Mouse (Mus musculus): ENCODE measurements at regions not wholly inside any gene's neighbourhood (a gene's known extent, or its start where the extent isn't known, plus 50 kb on each side); places are given as distances from the start of the nearest gene placed in this dataset.

- Histone ChIP-seq H3K27me3 (ENCODE audit: low read depth, poor library complexity, severe bottlenecking) (no peaks in the 10 kb centered on the region), H3K4me1 (no peaks in the 10 kb centered on the region), H3K9me3 (replicated peaks) (no peaks in the 10 kb centered on the region), H3K36me3 (no peaks in the 10 kb centered on the region), H3K4me3 (no peak overlapping the region), H3K27ac (no peak overlapping the region)
- 91% methylated on average over 1 of the region's 1 CpGs for WGBS
- no peak for DNase-seq (ENCODE audit: low spot score)
These were observed 1186.3 kb downstream of the Gsdmc2 start for GRCm38 (mm10) chr15:62658695-62659094.

- WGBS = 91% methylated on average over 6 of the region's 6 CpGs
- DNase-seq (ENCODE audit: low spot score) = no peak
- Histone ChIP-seq H3K27me3 (ENCODE audit: low read depth, poor library complexity, severe bottlenecking) (no peaks in the 10 kb centered on the region), H3K9me3 (replicated peaks) (no peaks in the 10 kb centered on the region), H3K27ac (no peak overlapping the region), H3K36me3 (no peaks in the 10 kb centered on the region), H3K4me3 (no peak overlapping the region), H3K4me1 (no peaks in the 10 kb centered on the region)
These were observed 1198.4 kb downstream of the Gsdmc2 start for GRCm38 (mm10) chr15:62646476-62647168.

DNA sequence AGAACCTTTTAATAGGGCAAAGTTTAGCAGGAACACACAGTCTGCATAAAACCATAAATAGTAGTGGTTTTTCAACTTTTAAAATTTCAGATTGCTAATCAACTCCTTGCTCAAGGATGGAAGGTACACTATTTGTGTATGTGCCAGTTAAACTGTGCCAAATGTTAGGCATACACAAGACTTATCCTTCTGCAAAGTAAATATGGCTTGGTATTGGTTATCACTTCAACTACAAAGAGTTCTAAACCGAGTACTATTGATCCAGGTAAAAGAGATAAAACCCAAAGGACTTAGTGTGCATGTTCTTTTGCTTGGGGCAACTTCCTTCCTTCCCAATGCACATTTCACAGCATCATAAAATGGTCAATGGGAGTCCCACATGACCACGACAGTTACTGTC is 1200.2 kb downstream of the Gsdmc2 start:
- WGBS = 86% methylated on average over 2 of the region's 2 CpGs
- no peaks in the 10 kb centered on the region for H3K9me3 ChIP-seq (replicated peaks)
- no peaks in the 10 kb centered on the region for H3K36me3 ChIP-seq
- no peak for DNase-seq (ENCODE audit: low spot score)
- no peaks in the 10 kb centered on the region for H3K27me3 ChIP-seq (ENCODE audit: low read depth, poor library complexity, severe bottlenecking)
- H3K4me3 ChIP-seq = no peak overlapping the region
- H3K27ac ChIP-seq = no peak overlapping the region
- H3K4me1 ChIP-seq = no peaks in the 10 kb centered on the region

GRCm38 (mm10) chr15:62644296-62644695 is 1200.7 kb downstream of the Gsdmc2 start:
- WGBS = 85% methylated on average over 1 of the region's 1 CpGs
- no peak for DNase-seq (ENCODE audit: low spot score)

GRCm38 (mm10) chr15:62641051-62641710 is 1203.8 kb downstream of the Gsdmc2 start:
- Histone ChIP-seq H3K4me1 (no peaks in the 10 kb centered on the region), H3K27me3 (ENCODE audit: low read depth, poor library complexity, severe bottlenecking) (no peaks in the 10 kb centered on the region), H3K4me3 (no peak overlapping the region), H3K36me3 (no peaks in the 10 kb centered on the region), H3K9me3 (replicated peaks) (no peaks in the 10 kb centered on the region), H3K27ac (no peak overlapping the region)
- WGBS = 81% methylated on average over 7 of the region's 7 CpGs
- no peak for DNase-seq (ENCODE audit: low spot score)

More at GRCm38 (mm10) chr15:62644296-62644695, 1200.7 kb downstream of the Gsdmc2 start:
- Histone ChIP-seq H3K4me1 (no peaks in the 10 kb centered on the region), H3K4me3 (no peak overlapping the region), H3K27ac (no peak overlapping the region), H3K27me3 (ENCODE audit: low read depth, poor library complexity, severe bottlenecking) (no peaks in the 10 kb centered on the region), H3K9me3 (replicated peaks) (no peaks in the 10 kb centered on the region), H3K36me3 (no peaks in the 10 kb centered on the region)

DNA sequence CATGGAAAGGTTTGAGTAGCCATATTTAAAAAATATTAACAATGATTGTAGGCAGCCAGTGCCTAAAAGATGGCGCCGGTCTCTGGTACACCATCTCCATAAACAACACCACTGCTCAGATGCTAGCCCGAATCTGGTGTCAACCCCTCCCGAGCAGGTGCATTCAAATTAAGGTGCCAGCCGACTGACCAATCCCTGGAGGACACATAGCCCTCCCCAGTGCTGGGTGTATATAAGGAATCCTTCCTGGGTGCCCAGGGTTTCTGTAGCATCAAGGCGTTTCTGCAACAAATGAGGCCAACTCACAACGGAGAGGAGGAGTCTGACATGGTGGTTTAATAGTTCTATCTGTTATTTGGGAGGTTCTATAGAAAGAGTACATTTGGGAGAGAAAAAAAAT is 1219.6 kb downstream of the Gsdmc2 start:
- Histone ChIP-seq H3K4me3 (no peak overlapping the region), H3K27me3 (ENCODE audit: low read depth, poor library complexity, severe bottlenecking) (no peaks in the 10 kb centered on the region)
- 90% methylated on average over 7 of the region's 7 CpGs for WGBS

GRCm38 (mm10) chr15:62616042-62616441 is 1228.9 kb downstream of the Gsdmc2 start:
- DNase-seq (ENCODE audit: low spot score) = no peak
- Histone ChIP-seq H3K27me3 (ENCODE audit: low read depth, poor library complexity, severe bottlenecking) (no peaks in the 10 kb centered on the region), H3K4me1 (no peaks in the 10 kb centered on the region), H3K36me3 (no peaks in the 10 kb centered on the region), H3K4me3 (no peak overlapping the region), H3K9me3 (replicated peaks) (no peaks in the 10 kb centered on the region), H3K27ac (no peak overlapping the region)
- WGBS = 89% methylated on average over 5 of the region's 5 CpGs

More for the DNA sequence above, 1219.6 kb downstream of the Gsdmc2 start:
- H3K36me3 ChIP-seq = no peaks in the 10 kb centered on the region
- H3K9me3 ChIP-seq (replicated peaks) = no peaks in the 10 kb centered on the region
- H3K4me1 ChIP-seq = no peaks in the 10 kb centered on the region
- no peak overlapping the region for H3K27ac ChIP-seq
- no peak for DNase-seq (ENCODE audit: low spot score)

DNA sequence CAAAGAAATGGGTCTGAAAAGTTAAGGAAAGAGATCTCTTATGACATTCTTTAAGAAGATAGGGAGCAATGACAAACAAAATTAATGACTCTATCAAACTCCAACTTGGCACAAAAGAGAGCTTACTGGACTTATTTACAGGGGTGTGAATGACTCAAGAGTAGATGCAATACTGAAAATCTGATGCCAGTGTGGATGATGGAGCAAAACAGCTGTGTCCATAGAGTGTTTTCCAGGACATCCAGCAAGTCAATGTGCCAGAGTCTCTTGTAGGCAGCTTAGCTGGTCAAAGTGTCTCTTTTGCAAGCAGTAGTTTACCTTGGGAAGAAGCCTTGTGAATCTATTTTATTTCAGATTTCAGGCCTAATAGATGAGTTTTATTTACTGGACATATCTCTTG is 1248.2 kb downstream of the Gsdmc2 start:
- Histone ChIP-seq H3K4me3 (no peak overlapping the region), H3K36me3 (no peaks in the 10 kb centered on the region), H3K27ac (no peak overlapping the region), H3K27me3 (ENCODE audit: low read depth, poor library complexity, severe bottlenecking) (no peaks in the 10 kb centered on the region), H3K4me1 (no peaks in the 10 kb centered on the region), H3K9me3 (replicated peaks) (no peaks in the 10 kb centered on the region)
- DNase-seq (ENCODE audit: low spot score) = no peak

DNA sequence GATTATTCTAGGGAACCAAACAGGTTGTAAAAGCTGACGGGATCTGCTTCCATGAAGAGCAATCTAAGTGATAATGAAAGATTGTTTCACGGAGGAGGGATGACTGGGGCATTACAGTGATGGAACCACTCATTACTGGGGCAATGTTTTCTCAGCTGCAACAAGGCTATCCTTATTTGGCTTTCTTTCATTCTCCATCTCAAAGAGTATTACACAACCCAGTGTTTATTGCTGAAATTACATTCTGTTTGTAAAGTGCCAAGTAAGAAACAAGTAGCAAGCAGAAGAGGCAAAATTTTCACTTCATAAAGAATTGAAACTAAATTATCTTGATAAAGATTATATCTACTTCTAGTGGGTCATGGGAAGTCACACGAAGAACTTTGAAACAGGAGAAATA is 1256.4 kb downstream of the Gsdmc2 start:
- Histone ChIP-seq H3K4me3 (no peak overlapping the region), H3K9me3 (replicated peaks) (no peaks in the 10 kb centered on the region), H3K27ac (no peak overlapping the region), H3K27me3 (ENCODE audit: low read depth, poor library complexity, severe bottlenecking) (no peaks in the 10 kb centered on the region), H3K36me3 (no peaks in the 10 kb centered on the region), H3K4me1 (no peaks in the 10 kb centered on the region)
- no peak for DNase-seq (ENCODE audit: low spot score)
- 72% methylated on average over 3 of the region's 3 CpGs for whole genome bisulfite sequencing

GRCm38 (mm10) chr15:62578788-62579187 is 1266.2 kb downstream of the Gsdmc2 start:
- H3K27ac ChIP-seq = no peak overlapping the region
- no peaks in the 10 kb centered on the region for H3K4me1 ChIP-seq
- WGBS = 76% methylated on average over 3 of the region's 3 CpGs
- no peaks in the 10 kb centered on the region for H3K27me3 ChIP-seq (ENCODE audit: low read depth, poor library complexity, severe bottlenecking)
- no peak for DNase-seq (ENCODE audit: low spot score)
- H3K9me3 ChIP-seq (replicated peaks) = no peaks in the 10 kb centered on the region
- no peaks in the 10 kb centered on the region for H3K36me3 ChIP-seq
- no peak overlapping the region for H3K4me3 ChIP-seq

DNA sequence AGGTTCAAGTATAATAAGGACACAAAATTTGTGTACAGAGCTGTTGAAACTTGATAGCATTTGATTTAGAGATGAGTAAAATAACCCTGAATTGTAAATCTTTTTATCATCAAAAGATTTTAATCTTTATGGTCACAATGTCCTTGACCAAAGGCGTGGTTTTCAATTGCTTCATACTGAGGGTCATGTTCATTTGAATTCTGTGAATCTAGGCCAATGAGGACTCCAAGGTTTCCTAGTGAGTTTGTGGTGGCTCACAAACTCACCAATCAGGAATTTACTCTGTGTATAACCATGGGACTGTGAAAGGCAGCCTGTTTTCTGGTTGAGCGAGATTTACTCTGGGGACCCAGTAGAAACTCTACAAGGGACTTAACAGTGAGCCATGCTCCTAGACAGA is 1269.2 kb downstream of the Gsdmc2 start:
- H3K36me3 ChIP-seq = no peaks in the 10 kb centered on the region
- DNase-seq (ENCODE audit: low spot score) = no peak
- H3K4me3 ChIP-seq = no peak overlapping the region
- no peaks in the 10 kb centered on the region for H3K9me3 ChIP-seq (replicated peaks)
- H3K27me3 ChIP-seq (ENCODE audit: low read depth, poor library complexity, severe bottlenecking) = no peaks in the 10 kb centered on the region
- WGBS = 91% methylated on average over 2 of the region's 2 CpGs
- no peaks in the 10 kb centered on the region for H3K4me1 ChIP-seq
- no peak overlapping the region for H3K27ac ChIP-seq

GRCm38 (mm10) chr15:62571803-62572202 is 1273.2 kb downstream of the Gsdmc2 start:
- Histone ChIP-seq H3K9me3 (replicated peaks) (no peaks in the 10 kb centered on the region), H3K36me3 (no peaks in the 10 kb centered on the region), H3K4me3 (no peak overlapping the region), H3K4me1 (no peaks in the 10 kb centered on the region), H3K27ac (no peak overlapping the region), H3K27me3 (ENCODE audit: low read depth, poor library complexity, severe bottlenecking) (no peaks in the 10 kb centered on the region)
- WGBS = 85% methylated on average over 7 of the region's 7 CpGs
- no peak for DNase-seq (ENCODE audit: low spot score)

DNA sequence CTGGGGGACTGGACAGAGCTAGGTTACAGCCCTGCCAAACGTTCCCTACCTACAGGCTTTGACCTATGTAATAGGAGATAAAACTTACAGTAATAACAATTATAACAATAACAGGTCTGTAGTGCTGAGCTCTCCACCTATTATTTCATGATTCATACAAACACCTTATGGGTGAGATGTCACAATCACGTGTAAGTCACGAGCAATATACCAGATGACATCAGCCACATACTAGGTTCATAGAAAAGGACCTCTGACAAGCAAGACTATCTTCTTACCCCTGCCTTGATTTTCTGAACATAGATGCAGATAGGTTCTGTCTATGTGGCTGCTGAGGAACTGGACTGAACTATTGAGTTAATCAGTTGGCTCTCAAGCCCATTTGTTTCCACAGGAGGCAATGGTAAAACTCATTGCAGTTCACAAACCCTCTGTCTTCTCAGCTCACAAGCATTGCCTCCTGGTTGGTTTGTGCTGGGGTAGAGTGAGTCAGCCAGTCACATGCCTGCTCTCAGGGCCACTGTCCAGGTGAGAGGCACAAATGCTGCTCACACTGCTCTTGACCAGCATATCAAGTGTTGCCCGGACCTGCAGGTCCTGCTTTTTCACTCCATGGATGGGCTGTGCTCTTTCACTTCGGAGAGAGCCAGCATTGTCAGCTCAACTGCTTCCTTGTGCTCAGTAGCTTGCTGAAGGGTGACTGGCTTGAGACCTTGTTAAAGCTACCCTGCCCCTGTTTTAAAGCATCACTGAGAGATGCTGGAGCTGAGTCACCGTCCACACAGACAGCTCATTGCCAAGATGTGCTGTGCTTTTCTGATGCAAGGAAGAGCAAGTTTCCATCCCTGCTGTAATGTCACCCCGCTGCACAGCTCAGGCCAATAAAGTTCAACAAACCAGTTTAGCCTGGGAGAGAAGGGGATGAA is 1275.9 kb downstream of the Gsdmc2 start:
- Histone ChIP-seq H3K27ac (no peak overlapping the region), H3K9me3 (replicated peaks) (no peaks in the 10 kb centered on the region), H3K4me1 (0 out of 2 replicates have a peak, but pooled peaks cover 4% of the 10 kb centered on the region), H3K36me3 (no peaks in the 10 kb centered on the region), H3K4me3 (no peak overlapping the region), H3K27me3 (ENCODE audit: low read depth, poor library complexity, severe bottlenecking) (no peaks in the 10 kb centered on the region)
- DNase-seq (ENCODE audit: low spot score) = no peak
- WGBS = 69% methylated on average over 7 of the region's 7 CpGs

Data from limb, embryonic 10.5 days (tissue).